Mouse (Mus musculus): Measurements from ENCODE around the gene Sf3a3. TPM values are rescaled to one million over a fixed set of nuclear protein-coding genes. Genes with fewer than 3 reads are reported as not detected.

Sf3a3 gene
- polyA plus RNA-seq (2015; fragmentation: Nextera tagmentation; extraction: Ambion mirVana) = 58.7 and 63.5 TPM in 2 replicates

- H3K36me3 ChIP-seq (ENCODE audit: control insufficient read depth, insufficient read depth, low read length) = peaks cover 14% of the 10 kb centered on the region
- H3K9ac ChIP-seq (ENCODE audit: low read length) = peak within 1 kb of the TSS; percentile 93
- H3K4me3 ChIP-seq (ENCODE audit: low read depth, low read length) = peak within 1 kb of the TSS; percentile 90
- H3K4me2 ChIP-seq (replicated peaks; ENCODE audit: low read depth) = peak within 1 kb of the TSS; percentile 88
- peak; percentile 93 for TF ChIP-seq CTCF (IDR thresholded peaks at IDR 0.05; ENCODE audit: low read depth)
- TF ChIP-seq EP300 (optimal IDR thresholded peaks at IDR 0.05) = no peak
- H3K27ac ChIP-seq (replicated peaks) = peak within 1 kb of the TSS; percentile 75; the same call in 1 of the 2 replicates
- 0 out of 2 replicates have a peak, but pooled peaks cover 3% of the 10 kb centered on the region for H3K4me1 ChIP-seq (replicated peaks; ENCODE audit: control insufficient read depth, insufficient read depth)
- H3K9me3 ChIP-seq (ENCODE audit: control insufficient read depth, low read length) = no peaks in the 10 kb centered on the region
- under 1% methylated on average over 57 of the region's 57 CpGs for WGBS
- peak; percentile 94 for DNase-seq (ENCODE audit: low spot score)
- no peaks in the 10 kb centered on the region for H3K27me3 ChIP-seq (ENCODE audit: control insufficient read depth, insufficient read depth, low read length)
- ATAC-seq (ENCODE audit: low FRiP score, low TSS enrichment) = peak; percentile 90
Measured at GRCm38 (mm10) chr4:124714545-124715481, at the start of gene Sf3a3. Sf3a3 (plus strand) TSS chr4:124714776.

- Histone ChIP-seq H3K9ac (ENCODE audit: low read length) (no peak overlapping the region), H3K27ac (replicated peaks) (no peak overlapping the region), H3K27me3 (ENCODE audit: control insufficient read depth, insufficient read depth, low read length) (0 out of 2 replicates have a peak, but pooled peaks cover 5% of the 10 kb centered on the region), H3K9me3 (ENCODE audit: control insufficient read depth, low read length) (no peaks in the 10 kb centered on the region), H3K4me1 (replicated peaks; ENCODE audit: control insufficient read depth, insufficient read depth) (0 out of 2 replicates have a peak, but pooled peaks cover 2% of the 10 kb centered on the region), H3K36me3 (ENCODE audit: control insufficient read depth, insufficient read depth, low read length) (no peaks in the 10 kb centered on the region), H3K4me3 (ENCODE audit: low read depth, low read length) (no peak overlapping the region), H3K4me2 (replicated peaks; ENCODE audit: low read depth) (no peak overlapping the region)
- TF ChIP-seq EP300 (optimal IDR thresholded peaks at IDR 0.05) (no peak), CTCF (IDR thresholded peaks at IDR 0.05; ENCODE audit: low read depth) (no peak)
- 48% methylated on average over 14 of the region's 14 CpGs for WGBS
- 0 out of 2 replicates have a peak, but pooled peaks have one; percentile 7 for ATAC-seq (ENCODE audit: low FRiP score, low TSS enrichment)
- DNase-seq (ENCODE audit: low spot score) = no peak
Measured at GRCm38 (mm10) chr4:124667476-124668033, 47.0 kb upstream of the Sf3a3 start.

- Histone ChIP-seq H3K4me3 (ENCODE audit: low read depth, low read length) (no peak overlapping the region), H3K27me3 (ENCODE audit: control insufficient read depth, insufficient read depth, low read length) (0 out of 2 replicates have a peak, but pooled peaks cover 5% of the 10 kb centered on the region), H3K4me2 (replicated peaks; ENCODE audit: low read depth) (no peak overlapping the region), H3K27ac (replicated peaks) (no peak overlapping the region), H3K9ac (ENCODE audit: low read length) (no peak overlapping the region), H3K4me1 (replicated peaks; ENCODE audit: control insufficient read depth, insufficient read depth) (0 out of 2 replicates have a peak, but pooled peaks cover 2% of the 10 kb centered on the region), H3K36me3 (ENCODE audit: control insufficient read depth, insufficient read depth, low read length) (no peaks in the 10 kb centered on the region), H3K9me3 (ENCODE audit: control insufficient read depth, low read length) (no peaks in the 10 kb centered on the region)
- TF ChIP-seq EP300 (optimal IDR thresholded peaks at IDR 0.05) (no peak), CTCF (IDR thresholded peaks at IDR 0.05; ENCODE audit: low read depth) (no peak)
- 22% methylated on average over 8 of the region's 8 CpGs for WGBS
- ATAC-seq (ENCODE audit: low FRiP score, low TSS enrichment) = 0 out of 2 replicates have a peak, but pooled peaks have one; percentile 30
- DNase-seq (ENCODE audit: low spot score) = no peak
Measured at GRCm38 (mm10) chr4:124668078-124668477, 46.5 kb upstream of the Sf3a3 start.

GRCm38 (mm10) chr4:124670232-124670631 lies 44.3 kb upstream of the Sf3a3 start:
- no peak for ATAC-seq (ENCODE audit: low FRiP score, low TSS enrichment)
- H3K9me3 ChIP-seq (ENCODE audit: control insufficient read depth, low read length) = no peaks in the 10 kb centered on the region
- TF ChIP-seq CTCF (IDR thresholded peaks at IDR 0.05; ENCODE audit: low read depth) (no peak), EP300 (optimal IDR thresholded peaks at IDR 0.05) (no peak)
- DNase-seq (ENCODE audit: low spot score) = no peak
- H3K36me3 ChIP-seq (ENCODE audit: control insufficient read depth, insufficient read depth, low read length) = no peaks in the 10 kb centered on the region
- no peak overlapping the region for H3K9ac ChIP-seq (ENCODE audit: low read length)
- H3K4me1 ChIP-seq (replicated peaks; ENCODE audit: control insufficient read depth, insufficient read depth) = 0 out of 2 replicates have a peak, but pooled peaks cover 2% of the 10 kb centered on the region
- WGBS = 66% methylated on average over 8 of the region's 8 CpGs
- H3K4me2 ChIP-seq (replicated peaks; ENCODE audit: low read depth) = no peak overlapping the region
- no peak overlapping the region for H3K27ac ChIP-seq (replicated peaks)
- no peak overlapping the region for H3K4me3 ChIP-seq (ENCODE audit: low read depth, low read length)
- 0 out of 2 replicates have a peak, but pooled peaks cover 2% of the 10 kb centered on the region for H3K27me3 ChIP-seq (ENCODE audit: control insufficient read depth, insufficient read depth, low read length)

GRCm38 (mm10) chr4:124671583-124671982 lies 43.0 kb upstream of the Sf3a3 start:
- 0 out of 2 replicates have a peak, but pooled peaks cover 2% of the 10 kb centered on the region for H3K4me1 ChIP-seq (replicated peaks; ENCODE audit: control insufficient read depth, insufficient read depth)
- H3K4me3 ChIP-seq (ENCODE audit: low read depth, low read length) = no peak overlapping the region
- no peaks in the 10 kb centered on the region for H3K9me3 ChIP-seq (ENCODE audit: control insufficient read depth, low read length)
- TF ChIP-seq EP300 (optimal IDR thresholded peaks at IDR 0.05) = no peak
- no peak for TF ChIP-seq CTCF (IDR thresholded peaks at IDR 0.05; ENCODE audit: low read depth)
- DNase-seq (ENCODE audit: low spot score) (no peak), ATAC-seq (ENCODE audit: low FRiP score, low TSS enrichment) (no peak)
- 29% methylated on average over 7 of the region's 7 CpGs for WGBS
- 0 out of 2 replicates have a peak, but pooled peaks cover 2% of the 10 kb centered on the region for H3K27me3 ChIP-seq (ENCODE audit: control insufficient read depth, insufficient read depth, low read length)
- H3K9ac ChIP-seq (ENCODE audit: low read length) = no peak overlapping the region
- no peak overlapping the region for H3K4me2 ChIP-seq (replicated peaks; ENCODE audit: low read depth)
- no peak overlapping the region for H3K27ac ChIP-seq (replicated peaks)
- 0 out of 2 replicates have a peak, but pooled peaks cover 2% of the 10 kb centered on the region for H3K36me3 ChIP-seq (ENCODE audit: control insufficient read depth, insufficient read depth, low read length)
